ENCODE assay signal across 9 mouse cellular contexts in the genomic region with DNA sequence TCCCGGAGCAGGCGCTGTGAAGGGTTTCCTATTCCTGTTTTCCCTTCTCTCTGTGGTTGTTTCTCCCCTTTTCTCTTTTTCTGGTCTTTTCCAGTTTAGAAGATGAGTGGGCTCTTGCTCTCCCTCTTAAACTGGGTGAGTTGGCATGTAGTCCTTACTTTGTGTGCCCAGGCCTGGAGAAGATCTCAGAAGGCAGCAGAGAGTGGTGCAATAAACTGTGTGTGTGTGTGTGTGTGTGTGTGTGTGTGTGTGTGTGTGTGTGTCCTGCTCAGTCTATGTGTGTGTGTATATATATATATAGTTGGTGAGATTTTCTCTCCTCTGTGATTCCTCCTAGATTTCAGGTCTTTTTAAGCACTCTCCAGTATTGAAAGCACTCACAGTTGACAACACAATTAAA. TPM values are rescaled to one million over a fixed set of nuclear protein-coding genes. Genes with fewer than 3 reads are reported as not detected.
DNase-seq lines count a peak whose midpoint lies in the region; ATAC-seq and TF ChIP-seq lines count a peak whose summit lies in the region.
"Had no signal": no experiment of that assay in that cellular context is flagged by ENCODE, and none has a peak within 500 bp of the region (broad histone marks: within the 10 kb centered on the region; RNA-seq: fewer than 3 reads in every experiment).

No protein-coding gene starts in this region.

- peak overlapping the region; percentile 64 for H3K4me3 ChIP-seq in heart, embryonic 11.5 days (ENCODE audit: low read depth, low read length)
- H3K4me3 ChIP-seq in ES-Bruce4 (ENCODE audit: low read depth, low read length): peak overlapping the region; percentile 70
- H3K4me3 ChIP-seq in forebrain, postnatal 0 days (ENCODE audit: low read depth, low read length): peak overlapping the region; percentile 73
- H3K4me3 ChIP-seq in liver, embryonic 16.5 days (ENCODE audit: low read depth, low read length): peak overlapping the region; percentile 40

- peak overlapping the region; percentile 89 for H3K4me2 ChIP-seq in heart, embryonic 11.5 days
- peak overlapping the region; percentile 98 for H3K4me2 ChIP-seq in forebrain, postnatal 0 days (ENCODE audit: low read depth)
- peak overlapping the region; percentile 46 for H3K4me2 ChIP-seq in liver, embryonic 16.5 days (ENCODE audit: low read depth, low read length)

- no peaks in the 10 kb centered on the region for H3K9me3 ChIP-seq in heart, embryonic 11.5 days (replicated peaks; ENCODE audit: control insufficient read depth, low read length)
- H3K9me3 ChIP-seq in ES-Bruce4 (replicated peaks; ENCODE audit: control insufficient read depth, insufficient read depth, low read length, poor library complexity, severe bottlenecking): no peaks in the 10 kb centered on the region
- no peaks in the 10 kb centered on the region for H3K9me3 ChIP-seq in forebrain, postnatal 0 days (ENCODE audit: low read length)
- no peaks in the 10 kb centered on the region for H3K9me3 ChIP-seq in liver, embryonic 16.5 days (replicated peaks; ENCODE audit: control insufficient read depth, low read length)

- DNase-seq in heart, adult 11 months: no peak
- no peak for DNase-seq in forebrain, postnatal 0 days
- no peak for DNase-seq in frontal cortex, adult 2 months (ENCODE audit: extremely low spot score in 1 of 2, low spot score in 1 of 2)
- no peak for DNase-seq in layer of hippocampus, adult 18-20 months (ENCODE audit: low spot score in 2 of 2)

- no peak for ATAC-seq in heart, embryonic 11.5 days (replicated peaks; ENCODE audit: insufficient number of reproducible peaks, low FRiP score, low TSS enrichment)
- peak; percentile 19; the same call in 1 of the 2 replicates for ATAC-seq in forebrain, postnatal 0 days
- ATAC-seq in liver, embryonic 16.5 days (ENCODE audit: low read depth): no peak
- ATAC-seq in monocyte, adult 5-6 weeks (replicated peaks; ENCODE audit: insufficient number of reproducible peaks, low FRiP score, low TSS enrichment, poor library complexity, severe bottlenecking): no peak

- peaks cover 25% of the 10 kb centered on the region for H3K27me3 ChIP-seq in heart, embryonic 11.5 days (ENCODE audit: control insufficient read depth, insufficient read depth, low read length)
- peaks cover 13% of the 10 kb centered on the region for H3K27me3 ChIP-seq in ES-Bruce4 (ENCODE audit: control insufficient read depth, insufficient read depth, low read length, poor library complexity, severe bottlenecking)
- no peaks in the 10 kb centered on the region; the same call in 1 of the 2 replicates for H3K27me3 ChIP-seq in forebrain, postnatal 0 days (ENCODE audit: insufficient read depth, low read length)
- H3K27me3 ChIP-seq in liver, embryonic 16.5 days (ENCODE audit: control insufficient read depth, insufficient read depth, low read depth, low read length): peaks cover 22% of the 10 kb centered on the region

- WGBS in heart, embryonic 11.5 days (ENCODE audit: insufficient replicate concordance): 0% methylated on average over 2 of the region's 2 CpGs
- 4% methylated on average over 2 of the region's 2 CpGs for WGBS in forebrain, postnatal 0 days
- WGBS in liver, embryonic 16.5 days (ENCODE audit: insufficient replicate concordance): 0% methylated on average over 2 of the region's 2 CpGs

- H3K27ac ChIP-seq in heart, embryonic 11.5 days (ENCODE audit: low read depth, low read length): no peak overlapping the region
- no peak overlapping the region for H3K27ac ChIP-seq in ES-Bruce4 (ENCODE audit: insufficient read depth, low read length)
- peak overlapping the region; percentile 36; the same call in 1 of the 2 replicates for H3K27ac ChIP-seq in forebrain, postnatal 0 days (ENCODE audit: low read depth, low read length)
- H3K27ac ChIP-seq in liver, embryonic 16.5 days (ENCODE audit: low read length): no peak overlapping the region

- no peak for TF ChIP-seq POLR2A in ES-Bruce4 (IDR thresholded peaks at IDR 0.05; ENCODE audit: insufficient read depth, low read length)

- no peak for TF ChIP-seq CTCF in ES-Bruce4 (IDR thresholded peaks at IDR 0.05; ENCODE audit: low read depth, low read length)
- TF ChIP-seq CTCF in forebrain, postnatal 0 days (IDR thresholded peaks at IDR 0.05; ENCODE audit: low read depth): no peak

- TF ChIP-seq EP300 in ES-Bruce4 (IDR thresholded peaks at IDR 0.05; ENCODE audit: insufficient read depth, low read depth, low read length): no peak

- peak overlapping the region; percentile 64; the same call in 1 of the 2 replicates for H3K9ac ChIP-seq in heart, embryonic 11.5 days (ENCODE audit: low read depth, low read length)
- H3K9ac ChIP-seq in ES-Bruce4 (ENCODE audit: low read depth, poor library complexity, severe bottlenecking): peak overlapping the region; percentile 37
- peak overlapping the region; percentile 55 for H3K9ac ChIP-seq in forebrain, postnatal 0 days
- no peak overlapping the region for H3K9ac ChIP-seq in liver, embryonic 16.5 days (ENCODE audit: low read depth, low read length)

- H3K4me1 ChIP-seq in heart, embryonic 11.5 days (ENCODE audit: control insufficient read depth, insufficient read depth, low read length): no peaks in the 10 kb centered on the region
- H3K4me1 ChIP-seq in ES-Bruce4 (ENCODE audit: control insufficient read depth, insufficient read depth, low read length): no peaks in the 10 kb centered on the region
- no peaks in the 10 kb centered on the region for H3K4me1 ChIP-seq in forebrain, postnatal 0 days (ENCODE audit: insufficient read depth)
- H3K4me1 ChIP-seq in liver, embryonic 16.5 days (ENCODE audit: control insufficient read depth, low read depth, low read length): no peaks in the 10 kb centered on the region

- no peaks in the 10 kb centered on the region for H3K36me3 ChIP-seq in heart, embryonic 11.5 days (ENCODE audit: control insufficient read depth, insufficient read depth, low read length)
- no peaks in the 10 kb centered on the region for H3K36me3 ChIP-seq in ES-Bruce4 (ENCODE audit: control insufficient read depth, insufficient read depth, low read length, poor library complexity, severe bottlenecking)
- H3K36me3 ChIP-seq in forebrain, postnatal 0 days (ENCODE audit: insufficient read depth): no peaks in the 10 kb centered on the region
- no peaks in the 10 kb centered on the region for H3K36me3 ChIP-seq in liver, embryonic 16.5 days (ENCODE audit: control insufficient read depth, insufficient read depth)

RNA-seq across cellular contexts. Expression of gene Sorcs1, which starts 0.5 kb away (rescaled TPM):
- 0.79 and 1.1 TPM in 2 replicates for polyA plus RNA-seq in heart, embryonic 11.5 days (2014; fragmentation: Nextera tagmentation; extraction: Ambion mirVana)
- not detected in 2 replicates for polyA plus RNA-seq in ES-Bruce4 (2011; ENCODE audit: insufficient read depth, insufficient read length, low read depth, missing spikeins)
- total RNA-seq in forebrain, postnatal 0 days (2014; rRNA removed): 17.7 and 20.1 TPM in 2 replicates
- 5.7 and 8.6 TPM in 2 replicates for polyA plus RNA-seq in forebrain, postnatal 0 days (2015; fragmentation: Nextera tagmentation; extraction: Ambion mirVana)
- polyA plus RNA-seq in liver, embryonic 16.5 days (2015; fragmentation: Nextera tagmentation; extraction: Ambion mirVana): 0.29 and 0.38 TPM in 2 replicates
- 11.4 and 12.1 TPM in 2 replicates for polyA plus RNA-seq in frontal cortex, adult 2 months (2012; rRNA removed)
- total RNA-seq in monocyte, adult 5-6 weeks (2017): not detected in 3 replicates
- 10 to 100 TPM; 10.2 to 10.3 TPM for total RNA-seq in layer of hippocampus, adult 18-20 months (2021)
- total RNA-seq: megakaryocyte, adult 5-6 weeks had no signal

Comparison
In these comparisons a context has a peak if more than half of its experiments do, and no peak if none do; other contexts are left out.
1. H3K4me2 ChIP-seq: peak in every context shown above with its lines; median percentile 98 in forebrain, postnatal 0 days; 89 in heart, embryonic 11.5 days; 46 in liver, embryonic 16.5 days.